Mouse (Mus musculus) E14TG2a.4 (cell line): ENCODE results near the gene Hamp2.

Source experiments
- H3K27me3 ChIP-seq: 2 replicates; pipeline ENCODE4 v1.6.1; 2014; ENCODE audit warnings: low read length, control low read depth; ENCODE audit not compliant: insufficient read depth
- H3K36me3 ChIP-seq: 2 replicates; pipeline ENCODE4 v1.6.1; 2014; ENCODE audit warnings: low read length, control low read depth; ENCODE audit not compliant: insufficient read depth
- H3K4me1 ChIP-seq: replicated peaks from 2 replicates; pipeline ENCODE4 v1.6.1; 2014; ENCODE audit warnings: low read depth, low read length, control low read depth
- H3K4me3 ChIP-seq: replicated peaks from 2 replicates; pipeline ENCODE4 v1.5.1; 2014; ENCODE audit warnings: mild to moderate bottlenecking, low read length
- H3K9me3 ChIP-seq: 2 replicates; pipeline ENCODE4 v1.6.1; 2014; ENCODE audit warnings: low read length, control low read depth
- CTCF ChIP-seq: conservative IDR thresholded peaks from 2 replicates; pipeline ENCODE4 v1.5.1; 2014; ENCODE audit warnings: low read length
- NANOG ChIP-seq: IDR thresholded peaks from 2 replicates; pipeline ENCODE4 v1.6.1; 2014; ENCODE audit warnings: borderline replicate concordance, low read length, mixed read lengths
- POU5F1 ChIP-seq: IDR thresholded peaks from 2 replicates; pipeline ENCODE4 v1.6.1; 2014; ENCODE audit warnings: low read length, borderline replicate concordance

Gene Hamp2

DNA sequence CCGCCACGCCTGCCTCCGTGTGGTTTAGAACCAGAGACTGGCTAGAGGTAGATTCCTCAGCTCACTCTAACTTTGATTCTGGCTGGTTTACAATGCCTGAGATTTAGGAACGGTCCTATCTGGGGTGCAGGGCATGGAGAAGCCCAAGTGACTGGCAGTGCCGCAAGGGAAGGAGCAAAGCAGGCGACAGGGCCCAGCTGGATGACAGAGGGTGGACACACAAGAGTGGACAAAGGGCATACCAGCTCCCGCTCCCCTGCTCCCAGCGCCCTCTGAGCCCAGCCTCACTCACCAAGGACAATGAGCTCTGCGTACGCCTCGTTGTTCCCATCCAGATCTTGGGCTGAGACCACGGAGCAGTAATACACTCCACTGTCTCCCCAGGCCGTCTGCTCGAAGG is 41.2 kb upstream of the Hamp2 start:
- Histone ChIP-seq H3K27me3 (no peaks in the 10 kb centered on the region), H3K4me1 (peaks cover 54% of the 10 kb centered on the region), H3K4me3 (no peak overlapping the region), H3K36me3 (peaks cover 95% of the 10 kb centered on the region), H3K9me3 (no peaks in the 10 kb centered on the region)
- no peak for TF ChIP-seq POU5F1
- TF ChIP-seq NANOG, result no peak
- TF ChIP-seq CTCF, result no peak

DNA sequence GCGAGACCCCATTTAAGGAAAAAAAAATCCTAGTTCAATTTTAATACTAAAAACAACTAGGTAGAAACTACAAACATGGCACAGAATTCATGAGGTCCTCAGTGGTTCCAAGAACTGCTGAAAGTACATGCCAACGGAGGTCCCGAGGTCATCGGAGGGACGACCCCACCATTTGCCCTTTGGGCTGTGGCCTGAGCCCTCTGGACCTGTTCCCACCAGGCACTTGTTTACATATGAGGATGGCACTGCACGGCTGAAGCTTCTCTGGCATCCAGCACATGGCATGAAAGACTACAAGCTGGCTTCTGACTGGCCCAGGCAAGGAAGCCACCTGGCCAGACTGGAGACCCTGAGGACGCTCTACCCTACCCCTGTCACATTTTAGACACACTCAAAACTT is 39.9 kb upstream of the Hamp2 start:
- no peaks in the 10 kb centered on the region for H3K27me3 ChIP-seq
- peaks cover 58% of the 10 kb centered on the region for H3K4me1 ChIP-seq
- no peaks in the 10 kb centered on the region for H3K9me3 ChIP-seq
- no peak overlapping the region for H3K4me3 ChIP-seq
- peaks cover 95% of the 10 kb centered on the region for H3K36me3 ChIP-seq
- TF ChIP-seq POU5F1 (no peak), CTCF (no peak), NANOG (no peak)

DNA sequence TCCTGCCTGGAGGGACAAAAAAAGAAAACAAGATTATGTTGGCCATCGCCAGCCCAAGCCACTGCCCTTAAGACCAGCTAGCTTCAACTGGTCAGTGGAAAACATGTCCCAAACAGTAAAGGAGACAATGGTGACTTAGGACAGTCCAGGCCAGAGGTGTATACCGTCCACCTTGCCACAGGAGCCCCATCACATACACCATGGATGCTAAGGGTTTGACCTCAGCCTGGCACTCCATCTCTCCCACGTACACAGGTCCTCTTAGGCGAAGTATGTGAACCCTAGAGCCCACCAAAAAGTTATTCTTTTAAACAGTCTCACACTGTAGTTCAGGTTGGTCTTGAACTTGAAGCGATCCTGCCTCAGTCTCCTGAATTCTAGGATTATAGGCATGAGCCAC is 38.4 kb upstream of the Hamp2 start:
- Histone ChIP-seq H3K4me1 (peaks cover 62% of the 10 kb centered on the region), H3K36me3 (peaks cover 97% of the 10 kb centered on the region), H3K4me3 (no peak overlapping the region), H3K9me3 (no peaks in the 10 kb centered on the region), H3K27me3 (no peaks in the 10 kb centered on the region)
- no peak for TF ChIP-seq NANOG
- TF ChIP-seq CTCF, result no peak
- TF ChIP-seq POU5F1, result no peak

DNA sequence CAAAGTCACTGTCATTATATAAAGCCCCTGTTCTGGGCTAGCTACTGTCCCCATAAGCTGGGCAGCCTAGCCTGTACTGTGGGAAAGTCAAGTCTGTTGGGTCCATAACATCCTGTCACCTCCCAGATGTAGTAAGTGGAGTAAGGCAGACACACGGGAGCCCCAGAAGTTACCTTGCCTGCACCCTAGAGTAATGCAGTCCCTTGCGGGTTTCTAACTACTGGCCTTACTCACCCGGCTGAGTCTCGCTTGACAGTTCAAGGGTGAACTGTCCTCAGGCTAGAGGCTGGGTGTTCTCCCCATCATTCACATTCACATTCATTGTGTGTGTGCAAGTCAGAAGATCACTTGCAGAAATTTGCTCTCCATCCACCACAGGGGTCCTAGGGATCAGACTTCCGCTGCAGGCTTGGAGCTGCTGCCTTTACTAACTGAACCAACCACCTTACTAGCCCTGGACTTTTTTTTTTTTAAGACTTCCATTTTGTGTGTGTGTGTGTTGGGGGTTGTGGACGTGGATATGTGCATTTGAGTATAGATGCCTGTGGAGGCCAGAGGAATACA is 35.4 kb upstream of the Hamp2 start:
- Histone ChIP-seq H3K27me3 (no peaks in the 10 kb centered on the region), H3K4me1 (peaks cover 45% of the 10 kb centered on the region), H3K9me3 (no peaks in the 10 kb centered on the region), H3K36me3 (peaks cover 73% of the 10 kb centered on the region), H3K4me3 (no peak overlapping the region)
- TF ChIP-seq POU5F1 (no peak), NANOG (no peak), CTCF (no peak)

DNA sequence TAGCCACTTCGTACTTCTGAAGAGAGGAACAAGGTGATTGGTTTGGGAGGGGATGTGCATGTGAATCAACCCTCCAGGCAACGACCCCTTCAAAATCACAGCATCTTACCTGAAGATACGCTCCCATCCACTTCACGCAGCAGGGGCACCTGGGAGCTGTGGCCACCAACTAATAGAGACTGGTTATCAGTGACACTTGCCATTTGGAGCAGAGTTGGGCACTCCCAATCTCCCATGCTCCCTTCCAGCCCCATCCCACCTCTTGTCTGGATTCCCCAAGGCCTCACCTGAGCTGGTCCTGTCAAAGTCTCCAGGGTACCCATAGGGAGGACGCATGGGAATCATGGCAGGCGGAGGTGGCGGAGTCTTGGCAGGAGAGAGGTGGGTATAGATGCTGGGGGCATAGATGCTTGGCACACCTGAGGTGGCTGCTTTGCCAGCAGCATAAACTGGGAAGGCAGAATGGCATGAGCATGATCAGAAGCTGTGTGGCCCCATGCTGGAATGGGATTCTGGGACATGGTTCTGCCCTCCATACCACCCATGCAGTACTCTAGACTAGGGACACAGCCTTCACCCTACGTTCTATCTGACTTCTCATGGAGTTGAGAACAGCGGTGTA is 34.5 kb upstream of the Hamp2 start:
- Histone ChIP-seq H3K4me3 (0 out of 2 replicates have a peak overlapping the region, but pooled peaks have one; percentile 87), H3K9me3 (no peaks in the 10 kb centered on the region), H3K36me3 (peaks cover 74% of the 10 kb centered on the region), H3K4me1 (peaks cover 54% of the 10 kb centered on the region), H3K27me3 (no peaks in the 10 kb centered on the region)
- TF ChIP-seq NANOG (no peak), CTCF (no peak), POU5F1 (no peak)

DNA sequence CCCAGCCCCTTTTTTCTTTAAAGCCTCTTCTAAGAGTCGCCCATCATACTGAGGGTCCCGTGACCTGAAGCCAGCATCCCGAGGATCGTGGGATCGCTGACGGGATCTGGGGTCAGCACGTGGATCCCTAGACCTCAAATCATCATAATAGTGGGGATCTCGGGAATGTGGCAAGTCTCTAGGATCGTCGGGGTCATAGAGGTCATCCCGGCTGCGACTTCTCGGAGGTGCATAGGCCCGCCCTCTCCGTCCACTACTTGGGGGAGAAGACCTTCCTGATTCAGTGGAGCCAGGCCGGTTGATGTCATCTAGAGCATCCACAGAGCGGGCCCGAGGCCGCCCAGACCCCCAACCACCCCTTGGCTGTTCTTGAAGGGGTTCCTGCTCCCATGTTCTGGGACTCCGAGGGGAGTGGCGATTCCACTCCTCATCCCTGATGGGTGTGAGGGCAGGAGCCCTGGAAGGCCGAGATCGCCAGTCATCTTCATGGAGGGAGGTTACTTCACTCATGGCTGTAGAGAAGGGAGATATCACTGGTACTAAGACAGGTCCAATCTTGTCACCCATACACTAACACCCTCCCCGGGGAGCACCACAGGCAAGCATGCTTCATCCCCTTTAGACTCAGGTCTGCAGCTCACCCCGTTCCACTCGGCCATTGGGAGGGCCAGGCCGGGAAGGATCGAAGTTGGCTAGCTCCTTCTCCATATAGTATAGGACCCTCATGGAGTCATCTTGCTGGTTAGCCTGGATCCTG is 33.8 kb upstream of the Hamp2 start:
- H3K4me1 ChIP-seq, result peaks cover 54% of the 10 kb centered on the region
- H3K9me3 ChIP-seq, result no peaks in the 10 kb centered on the region
- H3K36me3 ChIP-seq, result peaks cover 74% of the 10 kb centered on the region
- peak overlapping the region; percentile 87 for H3K4me3 ChIP-seq
- H3K27me3 ChIP-seq, result no peaks in the 10 kb centered on the region
- TF ChIP-seq CTCF, result no peak
- TF ChIP-seq POU5F1, result no peak
- TF ChIP-seq NANOG, result no peak

DNA sequence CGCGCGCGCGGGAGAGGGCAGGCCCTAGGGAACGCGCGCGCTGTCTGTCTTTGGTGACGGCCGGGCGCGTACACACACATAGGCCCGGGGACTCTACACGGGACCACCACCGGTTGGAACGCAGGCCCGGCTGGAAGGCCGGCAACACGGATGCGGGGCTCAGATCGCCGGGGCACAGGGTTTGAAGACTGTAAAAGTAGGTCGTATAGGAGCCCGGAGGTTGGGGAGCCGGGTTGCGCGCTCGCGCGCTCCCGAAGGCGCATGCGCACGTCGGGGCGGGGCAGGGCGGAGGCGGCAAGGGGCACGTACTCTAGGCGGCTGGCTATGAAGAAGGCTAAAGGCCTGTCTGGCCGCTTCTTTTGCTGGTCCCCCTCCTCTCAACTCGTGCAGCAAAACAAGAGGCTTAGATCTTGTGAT is 32.9 kb upstream of the Hamp2 start:
- no peaks in the 10 kb centered on the region for H3K9me3 ChIP-seq
- H3K27me3 ChIP-seq, result no peaks in the 10 kb centered on the region
- TF ChIP-seq NANOG (no peak), POU5F1 (no peak), CTCF (no peak)
- H3K4me3 ChIP-seq, result peak overlapping the region; percentile 87
- H3K4me1 ChIP-seq, result peaks cover 59% of the 10 kb centered on the region
- peaks cover 74% of the 10 kb centered on the region for H3K36me3 ChIP-seq

DNA sequence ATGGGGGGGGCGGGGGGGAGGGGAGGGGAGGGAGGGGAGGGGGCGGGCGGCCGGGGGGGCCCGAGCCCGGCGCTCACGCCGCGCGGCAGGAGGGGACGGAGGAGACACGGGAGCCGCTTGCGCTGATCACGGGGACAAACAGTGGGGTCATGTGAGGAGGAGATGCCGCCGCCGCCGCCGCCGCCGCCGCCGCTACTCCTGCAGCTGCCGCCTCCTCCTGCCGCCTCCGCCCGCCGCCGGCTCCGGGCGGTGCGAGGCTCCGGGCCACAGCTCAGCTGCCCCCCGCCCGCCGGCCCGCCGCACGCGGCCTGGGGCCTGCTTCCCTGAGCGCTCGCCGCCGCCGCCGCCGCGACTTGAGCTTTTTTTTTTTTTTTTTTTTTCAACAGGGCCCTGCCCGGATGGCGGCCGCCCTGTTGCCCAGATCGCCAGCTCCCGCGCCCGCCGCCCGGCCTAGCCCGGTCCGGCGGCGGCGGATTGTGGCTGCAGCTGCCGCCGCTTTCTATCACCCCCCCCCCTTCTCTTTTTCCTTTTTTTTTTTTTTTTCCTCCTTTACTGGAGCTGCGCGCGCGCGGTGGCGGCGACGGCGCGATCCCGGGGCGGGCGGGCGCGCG is 32.4 kb upstream of the Hamp2 start, which contains the start of gene Usf2:
TSS of gene Usf2 (minus strand) at position 48 of the 611 bp plus-strand sequence.
- Histone ChIP-seq H3K27me3 (no peaks in the 10 kb centered on the region), H3K36me3 (peaks cover 74% of the 10 kb centered on the region), H3K9me3 (no peaks in the 10 kb centered on the region), H3K4me1 (peaks cover 64% of the 10 kb centered on the region), H3K4me3 (peak within 1 kb of the TSS; percentile 87)
- TF ChIP-seq NANOG, result no peak
- no peak for TF ChIP-seq POU5F1
- TF ChIP-seq CTCF, result no peak
